Mouse (Mus musculus) G1E (cell line): ENCODE data around the gene Eef1a1.

ENCODE experiments used
- CTCF ChIP-seq: IDR thresholded peaks from 2 replicates; pipeline ENCODE4 v1.5.1; 2012; ENCODE audit warnings: low read depth, low read length, inconsistent platforms, mixed read lengths
- GATA1 ChIP-seq: IDR thresholded peaks from 2 replicates; pipeline ENCODE4 v1.6.1; 2012; ENCODE audit warnings: borderline replicate concordance, low read length, inconsistent platforms, mixed read lengths
- GATA2 ChIP-seq: IDR thresholded peaks from 2 replicates; pipeline ENCODE4 v1.6.1; 2012; ENCODE audit warnings: low read depth, low read length, inconsistent platforms, borderline replicate concordance
- POLR2AphosphoS5 ChIP-seq: IDR thresholded peaks from 2 replicates; pipeline ENCODE4 v1.6.1; 2012; ENCODE audit warnings: low read depth, low read length, inconsistent platforms; ENCODE audit not compliant: insufficient replicate concordance
- TAL1 ChIP-seq: conservative IDR thresholded peaks from 2 replicates; pipeline ENCODE4 v1.6.1; 2012; ENCODE audit warnings: low read depth, low read length, inconsistent platforms, mixed read lengths

GRCm38 (mm10) chr9:78532341-78532819, 43.4 kb upstream of the Eef1a1 start:
- TF ChIP-seq CTCF: no peak
- TF ChIP-seq TAL1: no peak
- no peak for TF ChIP-seq POLR2AphosphoS5
- TF ChIP-seq GATA1: no peak
- no peak for TF ChIP-seq GATA2
